ENCODE assay signal across 25 mouse cellular contexts in the genomic region with DNA sequence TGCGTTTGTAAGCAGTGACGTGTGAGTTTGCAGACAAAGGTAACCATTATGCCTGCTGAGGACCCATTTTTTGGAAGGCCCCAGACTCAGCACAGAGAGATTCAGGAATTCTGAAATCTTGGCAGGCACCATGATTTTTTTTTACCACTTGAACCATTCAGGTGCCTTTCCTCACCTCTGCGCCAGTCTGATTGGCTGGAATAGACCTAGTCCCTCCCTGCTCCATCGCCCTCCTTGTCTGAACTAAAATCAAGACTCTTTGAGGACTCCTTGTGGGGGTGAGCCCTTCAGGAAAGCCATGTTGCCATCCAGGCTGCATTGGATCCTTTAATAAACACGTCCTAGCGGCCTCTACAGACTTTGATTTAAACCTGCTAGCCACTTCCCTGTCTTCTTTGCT.
"Had no signal": no experiment of that assay in that cellular context is flagged by ENCODE, and none has a peak within 500 bp of the region (broad histone marks: within the 10 kb centered on the region; RNA-seq: fewer than 3 reads in every experiment).

No protein-coding gene starts in this region.

- H3K4me1 ChIP-seq: heart, embryonic 15.5 days; hindbrain, embryonic 10.5 days; hindbrain, embryonic 12.5 days; intestine, embryonic 15.5 days; limb, embryonic 13.5 days; limb, embryonic 15.5 days; liver, embryonic 12.5 days had no signal

- DNase-seq: gastrocnemius, postnatal 14 days; gastrocnemius, postnatal 36 days; heart, adult 2 months; heart, postnatal 4 days; kidney, adult 18-20 months; kidney, adult 8-10 months; kidney, postnatal 14 days; kidney, postnatal 36 days; layer of hippocampus, postnatal 36 days; left cerebral cortex, postnatal 4 days had no signal

- H3K4me3 ChIP-seq: heart, adult 2 months; heart, embryonic 13.5 days; heart, embryonic 15.5 days; hindbrain, embryonic 10.5 days; hindbrain, embryonic 12.5 days; intestine, embryonic 15.5 days; limb, embryonic 13.5 days; limb, embryonic 15.5 days; liver, embryonic 12.5 days had no signal

- ATAC-seq: hindbrain, embryonic 16.5 days; inflammation-experienced regulatory T-cells, adult 6 months; intestine, embryonic 15.5 days; intestine, postnatal 0 days; liver, embryonic 12.5 days had no signal

- H3K36me3 ChIP-seq: heart, embryonic 15.5 days; hindbrain, embryonic 10.5 days; hindbrain, embryonic 12.5 days; intestine, embryonic 15.5 days; limb, embryonic 13.5 days; limb, embryonic 15.5 days; liver, embryonic 12.5 days had no signal

- H3K9me3 ChIP-seq: heart, embryonic 15.5 days; intestine, embryonic 15.5 days; limb, embryonic 13.5 days; limb, embryonic 15.5 days; liver, embryonic 12.5 days had no signal

- H3K27me3 ChIP-seq: heart, embryonic 13.5 days; heart, embryonic 15.5 days; hindbrain, embryonic 12.5 days; intestine, embryonic 15.5 days; limb, embryonic 13.5 days; limb, embryonic 15.5 days; liver, embryonic 12.5 days had no signal

- H3K4me2 ChIP-seq: heart, embryonic 11.5 days; heart, embryonic 13.5 days; heart, embryonic 15.5 days; hindbrain, embryonic 12.5 days; hindbrain, embryonic 14.5 days; intestine, embryonic 15.5 days; limb, embryonic 13.5 days; limb, embryonic 15.5 days; liver, embryonic 12.5 days had no signal

- H3K9ac ChIP-seq: heart, embryonic 13.5 days; heart, embryonic 15.5 days; hindbrain, embryonic 12.5 days; hindbrain, embryonic 14.5 days; intestine, embryonic 15.5 days; limb, embryonic 13.5 days; limb, embryonic 15.5 days; liver, embryonic 12.5 days; liver, embryonic 14.5 days had no signal

- H3K27ac ChIP-seq: heart, adult 2 months; heart, embryonic 13.5 days; heart, embryonic 15.5 days; hindbrain, embryonic 10.5 days; hindbrain, embryonic 12.5 days; hindbrain, embryonic 14.5 days; intestine, embryonic 15.5 days; kidney, postnatal 0 days; limb, embryonic 13.5 days; limb, embryonic 15.5 days; liver, embryonic 12.5 days; liver, embryonic 14.5 days had no signal
